Mouse (Mus musculus): ENCODE results near the gene Rhbdf2.

DNA sequence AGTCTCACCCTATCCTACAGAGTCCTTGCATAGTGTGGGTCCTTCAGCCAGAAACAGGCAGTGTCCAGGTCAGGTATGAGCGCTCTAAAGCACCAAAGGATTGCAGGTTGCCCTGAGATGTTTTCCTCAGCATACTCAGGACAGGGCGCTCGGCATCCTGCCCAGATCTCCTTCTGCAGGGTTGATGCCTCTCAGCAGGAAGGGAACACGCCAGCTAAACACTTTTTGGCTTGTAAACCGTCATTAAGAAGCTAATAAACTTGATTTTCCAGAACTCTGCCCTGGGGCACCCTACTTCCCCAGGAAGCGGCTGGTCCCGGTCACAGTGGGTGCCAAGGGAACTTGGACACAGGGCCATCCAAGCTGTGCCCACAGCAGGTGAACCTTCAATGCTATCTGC, 7.7 kb downstream of the Rhbdf2 start:
- TF ChIP-seq CTCF (conservative IDR thresholded peaks at IDR 0.05; ENCODE audit: low read length) (no peak), NANOG (IDR thresholded peaks at IDR 0.05; ENCODE audit: borderline replicate concordance, low read length) (no peak)
